Mouse (Mus musculus) kidney, embryonic 16.5 days (tissue): Measurements from ENCODE around the gene Sh3kbp1. TPM values are rescaled to one million over a fixed set of nuclear protein-coding genes. Genes with fewer than 3 reads are reported as not detected.

ENCODE experiments used
- ATAC-seq: fragments of 200-750 bp; cut with Nextera tagmentation; 2 replicates; pipeline ENCODE4 v1.8.0; 2017; ENCODE audit warnings: moderate TSS enrichment; ENCODE audit not compliant: low FRiP score, low TSS enrichment
- H3K27ac ChIP-seq: fragments of 300-500 bp; sonication (generic); 2 replicates; pipeline ENCODE4 v1.5.1; 2014; ENCODE audit warnings: low read length
- H3K27me3 ChIP-seq: fragments of 300-500 bp; sonication (generic); 2 replicates; pipeline ENCODE4 v1.6.1; 2014; ENCODE audit warnings: low read length, control low read depth, mixed read lengths; ENCODE audit not compliant: insufficient read depth
- H3K36me3 ChIP-seq: fragments of 300-500 bp; sonication (generic); 2 replicates; pipeline ENCODE4 v1.6.1; 2014; ENCODE audit warnings: low read length, control low read depth, mixed read lengths; ENCODE audit not compliant: insufficient read depth
- H3K4me1 ChIP-seq: fragments of 300-500 bp; sonication (generic); 2 replicates; pipeline ENCODE4 v1.6.1; 2014; ENCODE audit warnings: low read length, control low read depth, mixed read lengths; ENCODE audit not compliant: insufficient read depth
- H3K4me2 ChIP-seq: fragments of 300-500 bp; sonication (generic); replicated peaks from 2 replicates; pipeline ENCODE4 v1.6.1; 2014; ENCODE audit warnings: low read depth, low read length
- H3K4me3 ChIP-seq: fragments of 300-500 bp; sonication (generic); 2 replicates; pipeline ENCODE4 v1.5.1; 2014; ENCODE audit warnings: mild to moderate bottlenecking, low read length
- H3K9ac ChIP-seq: fragments of 300-500 bp; sonication (generic); replicated peaks from 2 replicates; pipeline ENCODE4 v1.6.1; 2014; ENCODE audit warnings: low read length
- H3K9me3 ChIP-seq: fragments of 300-500 bp; sonication (generic); 2 replicates; pipeline ENCODE4 v1.6.1; 2016; ENCODE audit warnings: low read length, control low read depth
- WGBS: fragments of 180-500 bp; shearing (Covaris S2); extraction: QIAGEN DNeasy Blood & Tissue Kit; methylation state at CpG from one replicate; pipeline ENCODE4 v1.1.7; 2014; 5-methylcytosine and 5-hydroxymethylcytosine counted together
- polyA plus RNA-seq: library from polyadenylated mRNA; unstranded; fragments of >200 nt; fragmentation: Nextera tagmentation; extraction: Ambion mirVana; gene quantifications from 2 replicates; pipeline ENCODE4 v1.2.1, GENCODE M21; 2015

Sh3kbp1 gene
- polyA plus RNA-seq, 1 experiment from 2014 or later: 39.0 TPM

DNA sequence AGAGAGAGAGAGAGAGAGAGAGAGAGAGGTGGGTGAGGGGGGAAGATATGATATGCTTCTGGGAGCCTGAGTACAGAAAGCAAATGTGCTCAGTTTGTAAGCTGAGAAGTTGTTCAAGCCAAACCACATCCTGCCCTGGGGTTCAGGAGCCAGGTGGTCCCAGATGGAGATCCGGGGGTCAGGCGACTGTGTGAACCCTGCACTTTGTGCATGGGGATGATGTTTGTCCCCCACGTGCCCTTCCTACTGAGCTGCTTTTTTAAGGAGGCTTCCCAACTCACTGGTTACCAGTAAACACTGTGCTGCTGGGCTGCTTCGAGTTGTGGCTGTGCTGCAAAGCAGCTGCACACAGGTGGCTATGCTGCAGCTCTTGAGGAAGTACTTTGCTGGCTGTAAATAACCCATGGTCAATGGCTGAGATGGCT is 70.0 kb downstream of the Sh3kbp1 start:
- H3K27me3 ChIP-seq: peaks cover 14% of the 10 kb centered on the region
- no peaks in the 10 kb centered on the region for H3K36me3 ChIP-seq
- peak overlapping the region; percentile 50; the same call in 1 of the 2 replicates for H3K27ac ChIP-seq
- no peaks in the 10 kb centered on the region for H3K9me3 ChIP-seq
- H3K4me3 ChIP-seq: no peak overlapping the region
- H3K4me2 ChIP-seq: no peak overlapping the region
- 18% methylated on average over 4 of the region's 4 CpGs for WGBS
- no peak overlapping the region for H3K9ac ChIP-seq
- peak; percentile 93 for ATAC-seq
- H3K4me1 ChIP-seq: peaks cover 13% of the 10 kb centered on the region; the same call in 1 of the 2 replicates

DNA sequence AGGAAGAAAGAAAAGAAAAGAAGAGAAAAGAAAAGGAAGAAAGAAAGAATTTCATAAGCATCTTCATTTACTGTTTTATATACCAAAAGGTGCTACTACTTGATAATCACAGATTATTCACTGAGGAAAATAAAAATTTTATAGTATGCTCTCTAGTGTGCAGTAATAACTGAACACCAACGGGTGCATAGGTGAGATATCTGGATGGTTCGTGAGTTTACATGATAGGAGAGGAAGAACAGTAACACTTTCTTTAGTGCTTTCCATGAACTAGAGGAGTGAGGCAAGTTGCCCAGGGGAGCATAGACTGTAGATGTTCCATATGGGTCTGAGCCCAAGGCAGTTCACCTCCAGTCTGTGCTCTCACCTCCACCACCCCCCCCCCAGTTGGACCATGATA is 75.8 kb downstream of the Sh3kbp1 start:
- 0 out of 2 replicates have a peak, but pooled peaks cover 9% of the 10 kb centered on the region for H3K4me1 ChIP-seq
- no peak overlapping the region for H3K4me2 ChIP-seq
- no peaks in the 10 kb centered on the region for H3K9me3 ChIP-seq
- no peak overlapping the region for H3K27ac ChIP-seq
- 87% methylated on average over 2 of the region's 2 CpGs for WGBS
- no peak overlapping the region for H3K4me3 ChIP-seq
- H3K27me3 ChIP-seq: peaks cover 16% of the 10 kb centered on the region; the same call in 1 of the 2 replicates
- no peak overlapping the region for H3K9ac ChIP-seq
- no peaks in the 10 kb centered on the region for H3K36me3 ChIP-seq
- no peak for ATAC-seq

DNA sequence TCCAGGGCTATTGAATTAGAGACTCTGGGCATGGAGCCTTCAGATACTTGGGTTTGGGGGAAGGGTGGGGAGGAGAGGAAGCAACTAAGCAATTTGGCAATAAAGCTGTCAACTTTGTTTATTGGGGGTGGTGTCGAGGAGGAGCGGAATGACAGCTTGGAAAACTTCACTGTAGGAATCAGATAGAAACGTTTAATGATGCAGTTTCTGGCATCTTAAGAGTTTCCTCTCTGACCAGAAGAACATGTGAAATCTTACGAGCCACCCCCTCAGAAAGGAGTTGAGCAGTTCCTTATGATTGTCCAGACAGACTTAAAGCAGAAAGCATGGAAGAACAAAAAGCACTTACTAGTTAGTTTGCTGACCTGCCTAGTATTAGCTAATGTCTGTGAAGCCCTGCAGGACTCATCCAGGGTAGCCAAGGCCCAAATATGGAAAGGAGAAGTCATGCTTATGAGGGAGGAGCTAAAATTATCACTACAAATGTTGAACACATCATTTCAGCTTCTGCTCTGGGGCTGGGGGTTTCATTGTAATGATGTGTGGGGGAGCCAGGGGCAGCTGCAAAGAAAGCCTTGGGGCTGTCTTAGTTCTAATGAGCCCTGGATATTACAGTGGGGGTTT is 77.4 kb downstream of the Sh3kbp1 start:
- Histone ChIP-seq H3K4me2 (no peak overlapping the region), H3K9ac (no peak overlapping the region), H3K36me3 (no peaks in the 10 kb centered on the region), H3K4me1 (0 out of 2 replicates have a peak, but pooled peaks cover 12% of the 10 kb centered on the region), H3K27me3 (peaks cover 17% of the 10 kb centered on the region; the same call in 1 of the 2 replicates), H3K4me3 (no peak overlapping the region), H3K27ac (peak overlapping the region; percentile 60), H3K9me3 (no peaks in the 10 kb centered on the region)
- peak; percentile 76 for ATAC-seq
- 48% methylated on average over 4 of the region's 4 CpGs for WGBS

DNA sequence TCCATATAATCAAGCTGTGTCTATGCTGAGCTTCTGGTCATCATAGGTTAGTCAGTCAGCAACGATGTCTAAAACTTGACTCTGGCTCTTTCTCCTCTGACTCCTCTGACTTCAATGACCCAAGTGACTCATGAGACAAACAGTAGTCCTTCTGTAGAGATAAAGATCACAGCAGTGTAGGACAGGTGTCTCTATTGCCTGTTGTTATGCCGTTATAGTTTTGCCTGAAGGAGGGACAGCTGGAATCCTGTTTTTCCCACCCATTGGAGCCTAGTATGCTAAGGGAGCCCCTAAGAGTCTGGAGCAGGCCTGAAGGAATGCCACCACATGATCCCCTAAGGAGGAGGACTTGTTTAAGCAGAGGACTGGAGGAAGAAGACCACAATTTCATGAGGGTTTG is 78.3 kb downstream of the Sh3kbp1 start:
- 59% methylated on average over 2 of the region's 2 CpGs for WGBS
- no peak for ATAC-seq
- no peaks in the 10 kb centered on the region for H3K9me3 ChIP-seq
- H3K36me3 ChIP-seq: no peaks in the 10 kb centered on the region
- H3K27ac ChIP-seq: peak overlapping the region; percentile 60; the same call in 1 of the 2 replicates
- H3K4me3 ChIP-seq: no peak overlapping the region
- H3K27me3 ChIP-seq: peaks cover 17% of the 10 kb centered on the region; the same call in 1 of the 2 replicates
- H3K9ac ChIP-seq: no peak overlapping the region
- H3K4me2 ChIP-seq: no peak overlapping the region
- 0 out of 2 replicates have a peak, but pooled peaks cover 13% of the 10 kb centered on the region for H3K4me1 ChIP-seq

DNA sequence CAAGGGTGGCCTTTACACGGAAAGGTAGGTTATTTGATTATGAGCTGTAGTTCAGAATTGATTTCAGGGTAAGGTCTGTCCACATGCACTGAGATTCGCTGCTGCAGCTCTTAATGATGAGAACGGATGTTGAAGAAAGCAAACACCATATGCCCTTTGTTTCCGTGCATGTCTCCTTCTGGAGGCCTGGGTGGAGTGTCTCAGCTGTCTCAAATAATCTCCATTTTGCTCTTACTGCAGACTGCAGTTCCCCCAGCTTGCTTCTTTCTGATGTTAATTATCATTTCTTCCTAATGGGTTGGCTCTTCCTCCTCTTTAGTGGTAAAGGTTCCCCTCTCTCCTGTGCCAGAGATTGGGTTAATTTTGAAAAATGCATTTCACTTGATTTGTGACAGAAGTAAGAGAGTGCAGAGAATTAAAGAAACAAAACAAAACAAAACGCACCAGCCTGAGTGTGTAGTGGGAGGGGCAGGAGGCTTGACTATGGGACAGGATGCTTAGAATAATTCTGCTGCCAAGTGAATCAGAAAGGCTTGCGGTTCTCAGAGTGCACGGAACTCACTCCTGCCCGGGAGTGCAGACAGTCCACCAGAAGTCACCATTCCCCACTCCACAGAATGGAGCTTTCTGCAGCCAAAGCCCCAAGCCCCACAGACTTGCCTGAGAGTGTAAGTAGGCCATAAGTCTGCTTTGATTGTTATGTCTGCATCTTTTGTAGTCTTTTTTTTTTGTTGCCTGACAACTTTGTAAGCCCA is 81.2 kb downstream of the Sh3kbp1 start:
- Histone ChIP-seq H3K36me3 (no peaks in the 10 kb centered on the region), H3K4me3 (no peak overlapping the region), H3K4me1 (0 out of 2 replicates have a peak, but pooled peaks cover 15% of the 10 kb centered on the region), H3K27me3 (peaks cover 14% of the 10 kb centered on the region; the same call in 1 of the 2 replicates), H3K9me3 (no peaks in the 10 kb centered on the region), H3K9ac (no peak overlapping the region), H3K4me2 (peak overlapping the region; percentile 27), H3K27ac (peak overlapping the region; percentile 76)
- ATAC-seq: no peak
- 37% methylated on average over 8 of the region's 8 CpGs for WGBS

DNA sequence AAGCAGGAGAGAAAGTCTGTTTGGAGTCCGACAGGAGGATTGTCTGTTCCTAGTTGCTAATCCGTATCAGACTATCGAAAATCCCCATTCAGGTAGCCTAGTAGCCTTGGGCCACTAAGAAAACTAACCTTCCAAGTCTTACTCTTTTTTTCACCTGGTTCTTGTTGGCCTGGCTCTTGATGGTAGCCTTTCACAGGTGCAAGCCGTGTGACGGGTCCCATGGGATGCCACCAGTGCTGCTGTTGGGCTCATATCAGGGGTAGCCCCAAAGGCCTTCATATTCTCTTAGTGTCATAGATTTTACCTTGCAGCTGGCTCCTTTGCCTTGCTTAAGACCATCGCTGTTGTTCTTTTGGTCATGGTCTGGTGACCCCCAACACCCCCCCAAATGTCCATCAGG is 82.2 kb downstream of the Sh3kbp1 start:
- no peak overlapping the region for H3K9ac ChIP-seq
- H3K27ac ChIP-seq: 0 out of 2 replicates have a peak overlapping the region, but pooled peaks have one; percentile 76
- ATAC-seq: no peak
- H3K4me1 ChIP-seq: 0 out of 2 replicates have a peak, but pooled peaks cover 10% of the 10 kb centered on the region
- no peak overlapping the region for H3K4me3 ChIP-seq
- peaks cover 14% of the 10 kb centered on the region; the same call in 1 of the 2 replicates for H3K27me3 ChIP-seq
- no peaks in the 10 kb centered on the region for H3K36me3 ChIP-seq
- 92% methylated on average over 6 of the region's 6 CpGs for WGBS
- peak overlapping the region; percentile 27 for H3K4me2 ChIP-seq
- no peaks in the 10 kb centered on the region for H3K9me3 ChIP-seq

DNA sequence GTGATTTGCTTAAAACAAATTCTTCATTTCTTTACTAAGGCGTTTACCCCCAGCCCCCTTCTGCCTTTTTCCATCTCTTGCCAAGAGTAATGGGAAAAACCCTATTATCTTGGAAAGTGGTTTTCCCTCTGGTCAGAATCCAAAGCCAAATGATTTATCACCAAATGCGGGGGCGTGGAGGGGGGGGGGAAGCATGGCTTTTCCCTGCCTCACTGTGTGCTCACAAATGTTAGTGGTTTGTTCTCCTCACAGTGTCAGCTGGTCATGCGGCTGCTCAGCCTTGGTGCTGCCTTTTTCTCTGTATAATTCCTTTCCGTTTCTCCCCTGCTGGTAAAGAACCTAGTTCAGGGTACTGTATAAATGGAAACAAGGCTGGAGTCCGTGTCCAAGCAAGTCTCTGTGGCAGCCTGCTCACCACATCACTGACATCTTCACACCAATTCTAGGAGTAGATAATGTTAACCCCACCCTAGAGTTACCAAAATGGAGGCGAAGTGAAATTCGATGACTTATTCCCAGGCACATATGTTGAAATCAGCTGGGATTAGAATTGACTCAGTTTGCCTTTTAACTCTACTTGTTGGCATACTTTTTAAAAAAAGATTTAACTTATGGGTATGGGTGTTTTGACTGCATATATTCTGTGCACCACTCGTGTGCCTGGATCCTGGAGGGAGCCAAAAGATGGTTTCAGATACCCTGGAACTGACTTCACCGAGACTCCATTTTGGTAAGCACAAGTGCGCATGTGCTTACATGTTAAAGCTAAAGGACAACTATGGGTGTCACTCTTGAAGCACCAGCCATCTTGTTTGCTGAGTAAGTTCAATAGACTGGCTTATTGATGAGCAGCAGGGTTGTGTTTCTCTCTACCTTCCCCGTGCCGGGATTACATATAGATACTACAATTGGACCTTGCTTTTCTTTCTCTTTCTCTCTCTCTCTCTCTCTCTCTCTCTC is 84.3 kb downstream of the Sh3kbp1 start:
- Histone ChIP-seq H3K4me1 (0 out of 2 replicates have a peak, but pooled peaks cover 10% of the 10 kb centered on the region), H3K36me3 (no peaks in the 10 kb centered on the region), H3K9me3 (no peaks in the 10 kb centered on the region), H3K27me3 (peaks cover 9% of the 10 kb centered on the region; the same call in 1 of the 2 replicates), H3K4me3 (no peak overlapping the region), H3K27ac (no peak overlapping the region), H3K4me2 (no peak overlapping the region), H3K9ac (no peak overlapping the region)
- peak; percentile 65; the same call in 1 of the 2 replicates for ATAC-seq
- 74% methylated on average over 13 of the region's 13 CpGs for WGBS

DNA sequence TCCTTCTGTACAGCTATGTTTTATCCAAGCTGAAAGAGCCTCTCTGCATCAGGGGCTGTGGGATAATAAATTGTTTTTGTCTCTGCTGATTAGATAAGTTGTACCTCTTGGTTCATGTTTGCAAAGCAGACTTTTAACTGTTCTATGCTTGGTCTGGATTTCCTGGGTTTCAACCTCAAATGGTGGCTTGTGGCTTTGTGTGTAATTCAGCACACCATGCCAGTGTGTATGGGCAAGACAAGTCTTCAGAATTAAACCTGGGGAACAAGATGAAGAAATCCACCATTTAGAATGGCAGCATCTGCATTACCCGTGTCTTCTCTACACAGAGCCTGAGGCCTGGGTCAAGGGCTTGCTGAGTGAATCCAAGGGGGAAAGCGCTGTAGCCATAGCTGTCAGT is 86.1 kb downstream of the Sh3kbp1 start:
- no peak overlapping the region for H3K27ac ChIP-seq
- H3K27me3 ChIP-seq: peaks cover 9% of the 10 kb centered on the region; the same call in 1 of the 2 replicates
- 83% methylated on average over 2 of the region's 2 CpGs for WGBS
- H3K36me3 ChIP-seq: no peaks in the 10 kb centered on the region
- no peak for ATAC-seq
- H3K4me1 ChIP-seq: 0 out of 2 replicates have a peak, but pooled peaks cover 7% of the 10 kb centered on the region
- no peaks in the 10 kb centered on the region for H3K9me3 ChIP-seq
- H3K4me2 ChIP-seq: no peak overlapping the region
- no peak overlapping the region for H3K9ac ChIP-seq
- no peak overlapping the region for H3K4me3 ChIP-seq

DNA sequence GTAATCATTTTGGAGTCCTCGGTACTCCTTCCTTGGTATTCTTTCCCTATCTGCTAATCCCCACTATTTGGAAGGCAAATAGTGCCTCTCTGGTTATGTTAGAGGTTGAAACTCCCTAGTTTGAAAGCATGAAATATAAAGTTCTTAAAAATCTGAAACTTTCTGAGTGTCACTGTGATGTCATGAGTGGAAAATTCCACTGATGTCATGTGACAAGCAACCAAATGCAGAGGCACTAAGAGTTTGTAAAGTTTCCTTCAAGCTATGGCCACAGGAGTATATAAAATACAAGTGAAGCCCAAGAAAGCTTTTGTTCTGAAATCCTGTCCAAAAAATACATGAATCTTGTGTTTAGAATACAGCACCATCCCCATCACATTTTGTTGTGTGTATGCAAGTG is 94.3 kb downstream of the Sh3kbp1 start:
- no peak overlapping the region for H3K4me3 ChIP-seq
- no peaks in the 10 kb centered on the region for H3K9me3 ChIP-seq
- no peak for ATAC-seq
- no peak overlapping the region for H3K27ac ChIP-seq
- no peak overlapping the region for H3K9ac ChIP-seq
- peaks cover 7% of the 10 kb centered on the region; the same call in 1 of the 2 replicates for H3K27me3 ChIP-seq
- no peaks in the 10 kb centered on the region for H3K4me1 ChIP-seq
- H3K4me2 ChIP-seq: no peak overlapping the region
- H3K36me3 ChIP-seq: no peaks in the 10 kb centered on the region
- 100% methylated on average over 1 of the region's 1 CpGs for WGBS
